Mouse (Mus musculus) kidney, adult 9 months (tissue): ENCODE measurements around the gene Gm11444.
A peak's percentile ranks its signal among the peaks of the same experiment; 100 is the strongest.

Experiments used
- DNase-seq: peaks from one replicate; pipeline ENCODE4 v3.0.0; 2022

The Gm11444 gene

DNA sequence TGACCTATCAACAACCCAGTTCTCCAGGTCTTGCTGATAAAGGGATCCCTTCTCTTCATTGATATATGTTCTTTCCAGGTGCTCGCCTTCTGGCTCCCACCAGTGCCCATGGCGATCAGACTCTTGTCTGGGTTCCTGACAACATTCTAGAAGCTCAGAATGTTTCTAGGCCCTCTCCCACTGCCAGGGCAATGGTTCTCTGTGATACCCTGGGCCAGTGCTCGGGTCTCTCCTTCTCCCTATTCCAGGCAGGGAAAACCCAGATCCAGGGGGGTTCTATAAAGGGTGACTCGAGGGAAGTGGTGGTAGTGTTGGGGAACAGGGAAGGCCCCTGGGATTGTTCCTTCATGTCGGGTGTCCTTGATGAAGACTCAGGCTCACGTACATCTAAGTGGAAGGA lies at the start of gene Gm11444:
Gm11444 (minus strand) TSS at position 101 of the 400 bp plus-strand sequence.
- no peak for DNase-seq

DNA sequence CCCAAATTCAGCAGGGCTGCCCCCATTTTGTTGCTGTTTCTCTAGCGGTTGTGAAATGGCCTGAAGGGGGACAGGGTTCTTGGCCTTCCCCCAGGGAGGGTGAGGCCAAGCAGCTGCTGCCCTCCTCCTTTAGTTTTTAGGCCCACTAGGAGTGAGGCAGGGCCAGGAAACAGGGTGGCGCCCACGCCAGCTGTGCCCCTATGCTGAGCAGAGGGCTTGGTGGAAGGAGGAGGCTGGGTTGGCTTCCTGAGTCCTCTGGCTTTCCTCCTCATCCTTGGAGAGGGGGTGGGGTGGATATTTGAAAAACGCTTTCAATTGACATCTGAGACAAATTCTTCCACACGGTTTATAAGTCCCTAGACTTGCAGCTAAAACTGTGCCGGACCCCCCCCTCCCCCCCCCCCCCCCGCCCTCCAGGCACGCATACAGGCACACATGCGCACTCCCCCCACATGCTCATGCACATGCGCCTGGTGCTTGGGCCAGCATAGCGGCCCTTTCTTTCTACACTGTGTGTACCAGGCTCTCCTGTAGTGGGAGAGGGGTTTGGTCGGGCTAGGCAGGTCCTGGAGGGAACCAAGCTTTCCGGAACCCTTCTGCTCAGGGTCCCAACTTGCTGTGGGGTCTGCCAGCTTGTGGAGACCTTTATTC lies 46.3 kb upstream of the Gm11444 start:
- no peak for DNase-seq

- DNase-seq = no peak
Measured at GRCm38 (mm10) chr11:85894731-85895545, 44.8 kb upstream of the Gm11444 start.

GRCm38 (mm10) chr11:85894136-85894530 lies 44.0 kb upstream of the Gm11444 start:
- DNase-seq = no peak

- DNase-seq = no peak
Measured at GRCm38 (mm10) chr11:85893400-85894135, 43.4 kb upstream of the Gm11444 start.

GRCm38 (mm10) chr11:85892771-85893170 lies 42.6 kb upstream of the Gm11444 start:
- DNase-seq = no peak

DNA sequence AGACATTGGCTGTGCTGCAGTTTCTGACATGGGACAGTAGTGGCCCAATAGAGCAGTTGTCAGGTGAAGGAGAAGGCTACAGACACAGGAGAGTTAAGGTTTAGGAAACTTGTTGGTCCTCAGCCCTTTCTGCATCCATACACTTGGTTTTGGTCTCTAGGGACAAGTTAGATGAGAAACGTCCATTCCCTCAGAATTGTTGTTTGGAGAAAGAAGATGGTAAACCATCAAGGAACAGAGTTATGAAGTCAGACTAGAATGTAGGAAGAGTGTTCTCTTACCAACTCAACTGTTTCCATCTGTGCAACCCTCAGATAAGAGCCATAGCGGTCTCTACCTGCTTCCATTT lies 41.5 kb upstream of the Gm11444 start:
- DNase-seq = no peak

DNA sequence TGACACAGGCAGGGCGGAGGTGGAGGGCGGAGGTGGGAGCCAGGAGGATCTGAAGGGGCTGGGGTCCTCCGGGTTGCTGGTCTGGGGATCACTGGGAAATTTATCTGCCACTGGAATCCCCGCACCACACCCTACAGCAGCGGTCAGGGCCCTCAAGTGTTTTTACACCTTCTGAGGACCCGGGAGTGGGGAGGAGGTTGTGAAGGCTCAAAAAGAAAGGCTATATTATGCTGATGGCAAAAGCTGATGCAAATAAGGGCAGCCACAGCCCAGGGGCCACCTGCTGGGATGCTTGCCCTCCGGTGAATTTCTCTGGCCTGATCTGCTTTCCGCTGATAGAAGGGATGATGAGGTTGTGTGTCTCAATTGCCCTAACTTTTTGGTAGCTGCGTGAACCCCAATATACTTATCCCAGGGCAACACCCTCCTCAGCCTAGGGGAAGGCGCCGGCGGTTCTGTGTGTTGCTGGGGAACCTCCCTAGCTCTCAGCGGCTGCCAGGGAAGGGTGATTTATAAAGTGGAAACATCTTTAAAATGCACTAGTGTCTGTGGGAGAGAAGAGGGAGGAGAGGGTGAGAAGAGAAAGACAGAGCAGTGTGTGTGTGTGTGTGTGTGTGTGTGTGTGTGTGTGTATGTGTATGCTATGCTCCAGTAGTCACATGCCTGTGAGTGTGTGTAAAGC lies 41.0 kb upstream of the Gm11444 start:
- DNase-seq = no peak

DNA sequence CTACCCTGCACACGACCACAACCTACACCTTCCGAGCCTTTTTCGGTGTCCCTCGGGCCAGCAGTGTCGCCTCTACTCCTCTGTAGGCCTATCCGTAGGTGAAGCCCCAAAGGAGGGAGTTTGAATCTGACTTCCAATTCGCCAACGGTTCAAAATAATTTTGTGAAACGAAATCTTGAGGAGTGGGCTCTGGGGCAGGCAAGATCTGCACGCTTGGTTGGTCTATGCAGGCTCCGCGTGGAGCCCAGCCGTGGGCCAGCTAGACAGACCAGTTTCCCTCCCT lies 40.4 kb upstream of the Gm11444 start:
- no peak for DNase-seq

GRCm38 (mm10) chr11:85889730-85890562 lies 39.8 kb upstream of the Gm11444 start:
- peak; percentile 29 for DNase-seq

- no peak for DNase-seq
Measured at GRCm38 (mm10) chr11:85889056-85889729, 39.1 kb upstream of the Gm11444 start.

DNA sequence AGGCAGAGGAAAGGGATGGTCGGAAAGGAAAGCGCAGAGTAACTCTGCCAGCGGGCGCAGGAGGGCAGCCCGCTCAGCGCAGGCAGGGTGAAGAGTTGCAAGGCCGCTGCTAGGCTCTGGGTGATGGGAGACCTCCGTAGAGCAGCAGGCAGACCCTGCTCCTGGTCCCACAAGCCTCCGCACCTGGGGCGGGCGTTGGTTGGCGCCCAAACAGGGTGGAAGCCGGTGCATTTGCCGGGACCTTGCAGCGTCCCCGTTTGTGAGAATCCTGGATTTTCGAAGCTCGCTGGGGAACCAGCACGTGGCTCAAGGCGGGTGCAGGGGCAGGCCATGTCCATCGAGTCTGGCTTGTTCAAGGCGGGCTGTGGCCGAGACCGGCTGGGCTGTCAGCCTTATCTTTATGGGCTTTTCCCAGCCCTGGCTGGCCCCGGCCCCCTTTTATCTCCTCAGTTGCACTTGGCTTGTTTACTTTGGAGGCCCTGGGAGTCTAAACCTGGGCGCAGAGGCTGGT lies 38.4 kb upstream of the Gm11444 start:
- no peak for DNase-seq

DNA sequence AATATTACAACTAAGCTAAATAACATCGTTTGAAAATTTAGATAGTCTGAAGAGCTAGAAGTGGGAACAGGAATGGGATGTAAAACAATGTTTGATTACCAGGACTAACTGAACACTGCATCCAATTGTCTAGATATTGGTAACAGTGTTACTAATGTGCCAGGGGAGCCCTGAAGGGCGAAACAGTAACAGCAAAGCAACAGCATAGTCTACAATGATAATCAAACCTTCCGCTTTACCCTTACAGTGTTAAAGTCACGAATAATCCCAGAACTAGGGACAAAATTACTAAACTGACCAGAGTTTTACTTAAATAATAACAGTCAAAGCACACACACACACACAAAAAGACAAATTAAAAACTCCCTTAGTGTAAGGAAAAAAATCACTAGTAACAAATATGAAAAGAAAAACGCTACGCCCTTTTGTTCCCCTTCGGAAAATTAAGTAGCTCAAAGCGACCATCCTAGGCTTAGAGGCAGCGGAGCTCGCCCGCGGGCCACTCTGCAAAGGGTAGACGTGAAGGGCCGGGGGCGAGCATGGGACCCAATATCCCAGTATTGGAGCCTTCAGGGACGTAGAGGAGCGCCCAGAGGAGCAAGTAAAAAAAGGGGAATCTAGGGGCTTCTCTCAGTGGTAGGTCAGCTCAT lies 37.8 kb upstream of the Gm11444 start:
- DNase-seq = no peak

GRCm38 (mm10) chr11:85887273-85887672 lies 37.1 kb upstream of the Gm11444 start:
- no peak for DNase-seq

DNA sequence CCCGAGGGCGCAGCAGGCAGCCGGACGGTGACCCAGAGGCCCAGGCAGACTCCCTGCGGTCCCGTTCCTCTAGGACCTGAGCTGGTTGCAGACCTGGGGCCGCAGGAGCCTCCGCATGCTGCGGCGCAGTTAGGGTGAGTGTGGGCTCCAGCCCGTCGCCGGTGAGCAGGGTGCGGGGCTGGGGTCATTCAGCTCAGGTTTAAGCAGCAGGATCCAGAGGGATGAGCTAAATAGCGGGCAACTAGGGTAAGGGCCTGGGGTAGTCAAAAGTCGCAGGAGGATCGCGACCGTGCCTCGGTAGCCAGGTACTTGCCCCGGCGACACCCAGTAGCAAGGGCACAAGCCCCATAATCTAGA lies 36.3 kb upstream of the Gm11444 start:
- no peak for DNase-seq

DNA sequence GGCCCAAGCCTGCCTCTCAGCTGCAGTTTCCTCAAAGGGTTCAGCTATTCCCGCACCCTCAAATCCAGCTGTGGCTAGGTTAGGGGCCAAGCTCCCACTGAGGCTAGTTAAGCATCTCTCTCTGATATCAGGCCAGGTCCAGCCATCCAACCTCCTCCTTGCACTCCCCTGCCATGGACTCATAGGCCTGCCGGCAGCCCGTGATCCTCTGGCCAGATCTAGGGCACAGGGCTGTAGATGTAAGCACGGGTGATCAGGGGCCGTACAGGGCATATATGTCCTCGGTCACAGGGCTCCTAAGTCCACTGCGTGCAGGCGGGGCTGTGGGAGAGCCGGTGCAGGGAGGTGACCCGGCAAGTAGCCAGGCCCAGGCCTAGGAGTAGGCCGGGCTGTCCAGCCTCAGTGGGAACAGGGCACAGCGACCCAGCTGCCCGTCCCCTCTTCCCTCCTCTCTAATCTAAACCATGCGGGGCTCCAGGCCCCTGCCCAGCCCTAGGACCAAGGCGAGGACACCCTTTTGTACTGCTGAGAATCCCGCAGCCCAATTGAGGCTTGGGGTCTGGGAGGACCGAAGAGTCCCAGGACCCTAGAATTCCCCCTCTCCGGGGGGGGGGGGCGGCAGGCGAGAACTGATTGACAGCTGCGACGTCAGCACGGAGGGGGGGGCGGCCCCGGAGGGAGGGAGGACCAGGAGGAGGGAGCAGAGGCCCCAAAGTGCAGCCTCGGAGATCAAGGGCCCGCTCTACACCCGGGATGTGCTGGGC lies 35.7 kb upstream of the Gm11444 start, which contains the start of gene Tbx4:
Tbx4 (plus strand) TSS at position 758 of the 764 bp plus-strand sequence.
- DNase-seq = no peak

DNA sequence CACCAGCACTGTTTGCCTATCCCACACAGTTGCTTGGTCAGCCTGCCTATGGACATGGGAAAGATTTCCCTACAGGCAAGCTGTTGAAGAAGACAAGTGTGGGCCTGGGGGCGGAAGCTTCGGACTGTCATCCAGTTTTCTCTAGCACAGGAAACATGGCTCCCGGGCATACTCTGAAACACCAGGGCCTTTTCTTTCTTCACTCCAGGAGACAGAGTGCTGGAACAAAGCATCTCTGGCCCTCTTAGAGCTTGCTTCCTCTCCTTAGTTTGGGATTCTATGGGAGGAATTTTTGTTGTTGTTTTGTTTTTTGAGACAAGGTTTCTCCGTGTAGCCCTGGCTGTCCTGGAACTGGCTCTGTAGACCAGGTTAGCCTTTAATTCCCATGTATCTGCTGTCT lies 34.4 kb upstream of the Gm11444 start:
- no peak for DNase-seq

DNA sequence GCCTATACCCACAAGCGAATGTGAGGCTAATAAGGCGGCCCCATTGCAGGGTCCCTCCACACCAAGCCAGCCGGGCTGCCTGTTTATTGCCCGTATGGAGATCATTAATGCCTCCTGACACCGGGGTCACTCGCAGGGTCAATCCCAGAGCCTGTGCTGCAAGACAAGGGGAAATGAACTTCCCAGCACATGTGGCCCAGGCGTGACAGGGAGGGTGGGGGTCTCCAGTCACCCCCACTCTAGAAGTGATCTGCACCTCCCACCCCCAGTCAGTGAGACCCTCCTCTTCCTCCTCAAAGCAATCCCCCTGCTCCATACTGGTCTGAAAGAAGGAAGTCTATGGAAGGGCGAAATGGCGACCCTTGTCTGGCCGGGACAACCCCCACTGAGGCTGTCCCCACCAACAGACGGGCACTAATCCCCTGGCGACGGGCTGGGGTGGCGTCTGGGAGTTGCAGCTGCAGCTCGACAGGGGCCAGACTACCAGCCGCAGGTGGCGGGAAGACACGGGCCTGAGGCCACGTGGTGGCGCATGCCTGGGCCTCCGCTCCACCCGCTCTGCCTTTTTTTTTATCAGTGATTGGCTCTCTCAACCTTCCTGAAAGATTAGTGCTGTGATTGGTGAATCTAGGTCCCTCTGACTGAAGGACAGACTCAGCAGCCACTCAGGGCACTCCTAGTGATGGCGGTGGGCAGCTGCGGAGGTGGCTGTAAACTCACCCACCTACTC lies 26.1 kb upstream of the Gm11444 start:
- DNase-seq = no peak

GRCm38 (mm10) chr11:85864363-85864762 lies 14.2 kb upstream of the Gm11444 start:
- DNase-seq = no peak
